Mouse (Mus musculus) midbrain, embryonic 14.5 days (tissue): ENCODE results near the gene Snx30. TPM values are rescaled to one million over a fixed set of nuclear protein-coding genes. Genes with fewer than 3 reads are reported as not detected.

Experiments used
- ATAC-seq: fragments of 200-750 bp; cut with Nextera tagmentation; 2 replicates; pipeline ENCODE4 v1.8.0; 2017; ENCODE audit warnings: moderate number of reproducible peaks, moderate library complexity; ENCODE audit not compliant: low FRiP score, low TSS enrichment
- DNase-seq: peaks from one replicate; pipeline ENCODE4 v3.0.0-alpha.2; 2015
- H3K27ac ChIP-seq: fragments of 300-500 bp; sonication (generic); replicated peaks from 2 replicates; pipeline ENCODE4 v1.5.1; 2014; ENCODE audit warnings: mild to moderate bottlenecking, low read depth, low read length, moderate library complexity
- H3K27me3 ChIP-seq: fragments of 300-500 bp; sonication (generic); 2 replicates; pipeline ENCODE4 v1.6.1; 2014; ENCODE audit warnings: low read length, control low read depth, mixed read lengths; ENCODE audit not compliant: control insufficient read depth, insufficient read depth
- H3K36me3 ChIP-seq: fragments of 300-500 bp; sonication (generic); 2 replicates; pipeline ENCODE4 v1.6.1; 2014; ENCODE audit warnings: low read length, control low read depth; ENCODE audit not compliant: control insufficient read depth, insufficient read depth
- H3K4me1 ChIP-seq: fragments of 300-500 bp; sonication (generic); 2 replicates; pipeline ENCODE4 v1.6.1; 2014; ENCODE audit warnings: mild to moderate bottlenecking, antibody characterized with exemption, low read length, control low read depth; ENCODE audit not compliant: control insufficient read depth, insufficient read depth
- H3K4me2 ChIP-seq: fragments of 300-500 bp; sonication (generic); 2 replicates; pipeline ENCODE4 v1.6.1; 2014; ENCODE audit warnings: mild to moderate bottlenecking, low read length, moderate library complexity
- H3K4me3 ChIP-seq: fragments of 300-500 bp; sonication (generic); replicated peaks from 2 replicates; pipeline ENCODE4 v1.5.1; 2014; ENCODE audit warnings: low read depth, low read length
- H3K9ac ChIP-seq: fragments of 300-500 bp; sonication (generic); replicated peaks from 2 replicates; pipeline ENCODE4 v1.6.1; 2014; ENCODE audit warnings: mild to moderate bottlenecking, low read length, moderate library complexity
- H3K9me3 ChIP-seq: fragments of 300-500 bp; sonication (generic); 2 replicates; pipeline ENCODE4 v1.6.1; 2016; ENCODE audit warnings: low read length, control low read depth, mixed read lengths; ENCODE audit not compliant: control insufficient read depth
- WGBS: fragments of 180-500 bp; shearing (Covaris S2); extraction: QIAGEN DNeasy Blood & Tissue Kit; methylation state at CpG from one replicate; pipeline ENCODE4 v1.1.7; 2014; 5-methylcytosine and 5-hydroxymethylcytosine counted together
- polyA plus RNA-seq: library from polyadenylated mRNA; unstranded; fragments of >200 nt; fragmentation: Nextera tagmentation; extraction: Ambion mirVana; gene quantifications from 2 replicates; pipeline ENCODE4 v1.2.1, GENCODE M21; 2014

The Snx30 gene
- polyA plus RNA-seq, 1 experiment from 2014 or later, result 22.7 TPM

- 72% methylated on average over 7 of the region's 7 CpGs for WGBS
- Histone ChIP-seq H3K9me3 (no peaks in the 10 kb centered on the region), H3K4me1 (peaks cover 8% of the 10 kb centered on the region; the same call in 1 of the 2 replicates), H3K9ac (no peak overlapping the region), H3K27ac (no peak overlapping the region), H3K36me3 (no peaks in the 10 kb centered on the region), H3K27me3 (no peaks in the 10 kb centered on the region), H3K4me3 (no peak overlapping the region), H3K4me2 (no peak overlapping the region)
- ATAC-seq (no peak), DNase-seq (no peak)
Observed at GRCm38 (mm10) chr4:59823470-59823869, 17.8 kb downstream of the Snx30 start.

GRCm38 (mm10) chr4:59824860-59825259, 19.2 kb downstream of the Snx30 start:
- Histone ChIP-seq H3K9me3 (no peaks in the 10 kb centered on the region), H3K4me1 (peaks cover under 1% of the 10 kb centered on the region; the same call in 1 of the 2 replicates), H3K4me2 (no peak overlapping the region), H3K27ac (no peak overlapping the region), H3K36me3 (no peaks in the 10 kb centered on the region), H3K27me3 (no peaks in the 10 kb centered on the region), H3K4me3 (no peak overlapping the region), H3K9ac (no peak overlapping the region)
- no peak for DNase-seq
- 93% methylated on average over 5 of the region's 5 CpGs for WGBS
- no peak for ATAC-seq

- H3K9ac ChIP-seq, result no peak overlapping the region
- no peak overlapping the region for H3K4me3 ChIP-seq
- no peak for DNase-seq
- no peak for ATAC-seq
- no peaks in the 10 kb centered on the region for H3K4me1 ChIP-seq
- no peaks in the 10 kb centered on the region for H3K9me3 ChIP-seq
- H3K27ac ChIP-seq, result no peak overlapping the region
- WGBS, result 84% methylated on average over 6 of the region's 6 CpGs
- no peaks in the 10 kb centered on the region for H3K36me3 ChIP-seq
- no peak overlapping the region for H3K4me2 ChIP-seq
- no peaks in the 10 kb centered on the region for H3K27me3 ChIP-seq
Observed at GRCm38 (mm10) chr4:59825634-59826033, 20.0 kb downstream of the Snx30 start.

GRCm38 (mm10) chr4:59826381-59826780, 20.7 kb downstream of the Snx30 start:
- Histone ChIP-seq H3K4me2 (no peak overlapping the region), H3K4me3 (no peak overlapping the region), H3K27me3 (no peaks in the 10 kb centered on the region), H3K27ac (no peak overlapping the region), H3K36me3 (no peaks in the 10 kb centered on the region), H3K9me3 (no peaks in the 10 kb centered on the region), H3K9ac (no peak overlapping the region), H3K4me1 (no peaks in the 10 kb centered on the region)
- ATAC-seq, result no peak
- WGBS, result 95% methylated on average over 5 of the region's 5 CpGs
- no peak for DNase-seq

GRCm38 (mm10) chr4:59829072-59829471, 23.4 kb downstream of the Snx30 start:
- DNase-seq (no peak), ATAC-seq (no peak)
- H3K4me2 ChIP-seq, result no peak overlapping the region
- no peak overlapping the region for H3K4me3 ChIP-seq
- H3K27me3 ChIP-seq, result no peaks in the 10 kb centered on the region
- H3K4me1 ChIP-seq, result no peaks in the 10 kb centered on the region
- H3K9ac ChIP-seq, result no peak overlapping the region
- whole genome bisulfite sequencing, result 87% methylated on average over 4 of the region's 4 CpGs
- H3K9me3 ChIP-seq, result no peaks in the 10 kb centered on the region
- H3K36me3 ChIP-seq, result no peaks in the 10 kb centered on the region
- no peak overlapping the region for H3K27ac ChIP-seq

- no peak overlapping the region for H3K4me2 ChIP-seq
- H3K4me1 ChIP-seq, result no peaks in the 10 kb centered on the region
- no peak for DNase-seq
- H3K36me3 ChIP-seq, result no peaks in the 10 kb centered on the region
- 88% methylated on average over 5 of the region's 5 CpGs for WGBS
- no peak overlapping the region for H3K27ac ChIP-seq
- no peak for ATAC-seq
- H3K9ac ChIP-seq, result no peak overlapping the region
- no peaks in the 10 kb centered on the region for H3K27me3 ChIP-seq
- H3K9me3 ChIP-seq, result no peaks in the 10 kb centered on the region
- H3K4me3 ChIP-seq, result no peak overlapping the region
Observed at GRCm38 (mm10) chr4:59831038-59831437, 25.4 kb downstream of the Snx30 start.

- DNase-seq (no peak), ATAC-seq (no peak)
- no peak overlapping the region for H3K27ac ChIP-seq
- no peaks in the 10 kb centered on the region for H3K36me3 ChIP-seq
- H3K27me3 ChIP-seq, result no peaks in the 10 kb centered on the region
- H3K4me1 ChIP-seq, result no peaks in the 10 kb centered on the region
- H3K4me2 ChIP-seq, result no peak overlapping the region
- 77% methylated on average over 6 of the region's 6 CpGs for WGBS
- no peak overlapping the region for H3K9ac ChIP-seq
- no peaks in the 10 kb centered on the region for H3K9me3 ChIP-seq
- no peak overlapping the region for H3K4me3 ChIP-seq
Observed at GRCm38 (mm10) chr4:59832810-59833209, 27.2 kb downstream of the Snx30 start.

- ATAC-seq (no peak), DNase-seq (no peak)
- 87% methylated on average over 7 of the region's 7 CpGs for WGBS
- H3K9ac ChIP-seq, result no peak overlapping the region
- no peaks in the 10 kb centered on the region for H3K27me3 ChIP-seq
- no peak overlapping the region for H3K4me3 ChIP-seq
- no peak overlapping the region for H3K27ac ChIP-seq
- H3K9me3 ChIP-seq, result no peaks in the 10 kb centered on the region
- no peak overlapping the region for H3K4me2 ChIP-seq
- no peaks in the 10 kb centered on the region for H3K4me1 ChIP-seq
- H3K36me3 ChIP-seq, result no peaks in the 10 kb centered on the region
Observed at GRCm38 (mm10) chr4:59837659-59838058, 32.0 kb downstream of the Snx30 start.

GRCm38 (mm10) chr4:59844460-59845244, 39.0 kb downstream of the Snx30 start:
- no peak overlapping the region for H3K4me2 ChIP-seq
- no peak for ATAC-seq
- H3K27me3 ChIP-seq, result no peaks in the 10 kb centered on the region
- DNase-seq, result no peak
- no peak overlapping the region for H3K4me3 ChIP-seq
- H3K9ac ChIP-seq, result no peak overlapping the region
- H3K4me1 ChIP-seq, result no peaks in the 10 kb centered on the region
- no peak overlapping the region for H3K27ac ChIP-seq
- no peaks in the 10 kb centered on the region for H3K36me3 ChIP-seq
- H3K9me3 ChIP-seq, result no peaks in the 10 kb centered on the region
- 89% methylated on average over 15 of the region's 15 CpGs for WGBS
